Mouse (Mus musculus) inflammation-experienced regulatory T-cells, adult 6 months (primary cell): ENCODE measurements around the gene Aaas. TPM values are rescaled to one million over a fixed set of nuclear protein-coding genes. Genes with fewer than 3 reads are reported as not detected.
"Not testable (repeated sequence)": the region's sequence is repeated elsewhere in the genome, so short reads cannot be mapped to it uniquely, and the experiment has no call there.

ENCODE experiments used
- ATAC-seq: one replicate; pipeline ENCODE4 v1.8.0; 2017
- polyA plus RNA-seq, 3 experiments: library from polyadenylated mRNA; unstranded; fragments of 100-300 nt; shearing (Covaris generic); gene quantifications; one replicate each; pipeline ENCODE4 v1.2.1; 2017

The Aaas gene
- polyA plus RNA-seq, 3 experiments from 2014 or later, result 39.8 to 53.2 (median 43.1) TPM

- ATAC-seq, result no peak
Observed at GRCm38 (mm10) chr15:102356501-102357325, 6.1 kb upstream of the Aaas start.

GRCm38 (mm10) chr15:102355871-102356441, 5.4 kb upstream of the Aaas start:
- no peak for ATAC-seq

- no peak for ATAC-seq
Observed at GRCm38 (mm10) chr15:102355134-102355870, 4.7 kb upstream of the Aaas start.

- ATAC-seq, result no peak
Observed at GRCm38 (mm10) chr15:102353986-102354385, 3.4 kb upstream of the Aaas start.

- ATAC-seq, result no peak
Observed at GRCm38 (mm10) chr15:102352177-102352576, 1.6 kb upstream of the Aaas start.

GRCm38 (mm10) chr15:102350942-102351291, 346 bp upstream of the Aaas start:
- no peak for ATAC-seq

- ATAC-seq, result no peak
Observed at GRCm38 (mm10) chr15:102346444-102346843, 4.1 kb downstream of the Aaas start.

GRCm38 (mm10) chr15:102344490-102344889, 6.1 kb downstream of the Aaas start:
- ATAC-seq, result no peak

- peak; percentile 64 for ATAC-seq
Observed at GRCm38 (mm10) chr15:102341580-102341979, 9.0 kb downstream of the Aaas start.

- no peak for ATAC-seq
Observed at GRCm38 (mm10) chr15:102339612-102340011, 11.0 kb downstream of the Aaas start.

GRCm38 (mm10) chr15:102336946-102337345, 13.6 kb downstream of the Aaas start:
- no peak for ATAC-seq

- ATAC-seq, result not testable (repeated sequence)
Observed at GRCm38 (mm10) chr15:102335925-102336324, 14.6 kb downstream of the Aaas start.

- ATAC-seq, result no peak
Observed at GRCm38 (mm10) chr15:102335254-102335653, 15.3 kb downstream of the Aaas start.

GRCm38 (mm10) chr15:102331610-102332015, 19.0 kb downstream of the Aaas start, which contains the start of gene Myg1:
Gene Myg1, plus strand, starts transcription at chr15:102331709.
- peak; percentile 99 for ATAC-seq

- no peak for ATAC-seq
Observed at GRCm38 (mm10) chr15:102326892-102327291, 23.7 kb downstream of the Aaas start.

GRCm38 (mm10) chr15:102326022-102326576, 24.5 kb downstream of the Aaas start, which contains the start of gene Pfdn5:
Gene Pfdn5, plus strand, starts transcription at chr15:102326116.
- peak; percentile 96 for ATAC-seq

- ATAC-seq, result no peak
Observed at GRCm38 (mm10) chr15:102324654-102325473, 25.7 kb downstream of the Aaas start.

- peak; percentile 80 for ATAC-seq
Observed at GRCm38 (mm10) chr15:102316263-102316662, 34.3 kb downstream of the Aaas start.

- ATAC-seq, result no peak
Observed at GRCm38 (mm10) chr15:102315292-102315691, 35.3 kb downstream of the Aaas start.

- no peak for ATAC-seq
Observed at GRCm38 (mm10) chr15:102311489-102311888, 39.1 kb downstream of the Aaas start.

- no peak for ATAC-seq
Observed at GRCm38 (mm10) chr15:102310074-102310845, 40.3 kb downstream of the Aaas start.
